Mouse (Mus musculus): ENCODE measurements around the gene Fam50a.

DNA sequence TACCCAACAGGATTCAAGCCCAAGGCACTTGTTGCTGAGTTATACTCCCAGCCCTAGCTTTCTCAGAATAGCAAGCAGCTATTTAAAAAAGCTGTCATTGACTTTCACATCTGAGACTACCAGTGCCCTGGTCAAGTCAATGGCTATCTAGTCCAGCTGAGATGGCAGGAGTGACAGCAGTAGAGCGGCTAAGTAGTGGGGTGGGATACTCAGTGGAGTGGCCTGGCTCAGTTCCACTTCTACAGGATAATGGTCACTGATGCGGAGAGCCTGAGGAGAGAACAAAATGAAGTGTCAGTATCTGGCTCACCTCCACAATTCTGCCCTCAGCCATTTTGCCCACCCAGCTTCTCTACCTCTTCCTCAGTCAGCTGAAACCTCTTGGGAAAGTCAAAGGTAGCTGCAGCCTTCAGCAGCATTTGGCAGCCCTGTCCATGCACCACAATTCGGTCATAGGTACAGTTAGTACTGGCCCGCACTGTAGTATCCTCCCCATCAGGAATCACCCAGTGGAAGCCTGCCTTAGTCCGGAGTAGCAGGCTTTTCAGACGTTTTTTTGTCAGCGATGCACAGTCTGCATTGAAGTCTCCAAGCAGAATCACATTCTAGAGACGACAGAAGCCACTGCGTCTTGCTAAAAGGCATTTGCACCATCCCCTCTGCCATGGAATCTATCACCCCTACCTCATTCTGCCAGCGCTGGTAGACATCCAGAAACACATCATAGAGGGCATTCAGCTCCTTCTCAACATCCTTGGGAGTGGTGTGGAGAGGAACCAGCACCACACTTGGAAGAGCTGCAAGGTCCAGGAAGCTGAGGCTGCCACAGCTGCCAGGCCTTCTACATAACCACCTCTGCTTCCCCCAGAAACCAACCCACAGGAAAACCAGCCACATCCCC is 39.2 kb upstream of the Fam50a start:
- TF ChIP-seq POLR2A (IDR thresholded peaks at IDR 0.05; ENCODE audit: borderline replicate concordance, insufficient read depth, low read length) (no peak), CTCF (IDR thresholded peaks at IDR 0.05; ENCODE audit: borderline replicate concordance, insufficient read depth, low read depth, low read length) (no peak)
